In genomic region chr11:119427986-119428385, GRCm38 (mm10) we compare ENCODE assay signal across 9 mouse cellular contexts. TPM values are rescaled to one million over a fixed set of nuclear protein-coding genes. Genes with fewer than 3 reads are reported as not detected.
DNase-seq lines count a peak whose midpoint lies in the region; ATAC-seq lines count a peak whose summit lies in the region.
"Had no signal": no experiment of that assay in that cellular context is flagged by ENCODE, and none has a peak within 500 bp of the region (broad histone marks: within the 10 kb centered on the region; RNA-seq: fewer than 3 reads in every experiment).

No protein-coding gene starts in this region.

- peaks cover 11% of the 10 kb centered on the region for H3K4me1 ChIP-seq in heart, embryonic 11.5 days (ENCODE audit: control insufficient read depth, insufficient read depth, low read length)
- H3K4me1 ChIP-seq in midbrain, embryonic 10.5 days, result peaks cover 14% of the 10 kb centered on the region

- H3K9ac ChIP-seq in heart, embryonic 11.5 days (ENCODE audit: low read depth, low read length), result no peak overlapping the region

- peaks cover 8% of the 10 kb centered on the region for H3K36me3 ChIP-seq in heart, embryonic 11.5 days (ENCODE audit: control insufficient read depth, insufficient read depth, low read length)
- H3K36me3 ChIP-seq in midbrain, embryonic 10.5 days, result no peaks in the 10 kb centered on the region

- H3K4me2 ChIP-seq in heart, embryonic 11.5 days, result peak overlapping the region; percentile 67

- intact Hi-C loops in left cerebral cortex, postnatal 14 days (cut with DNase I), result no loop called here

- H3K27me3 ChIP-seq in heart, embryonic 11.5 days (ENCODE audit: control insufficient read depth, insufficient read depth, low read length), result no peaks in the 10 kb centered on the region
- H3K27me3 ChIP-seq in midbrain, embryonic 10.5 days (ENCODE audit: low read depth, poor library complexity, severe bottlenecking), result no peaks in the 10 kb centered on the region

- 77% methylated on average over 5 of the region's 5 CpGs for WGBS in heart, embryonic 11.5 days (ENCODE audit: insufficient replicate concordance)
- whole genome bisulfite sequencing in midbrain, embryonic 10.5 days, result 90% methylated on average over 5 of the region's 5 CpGs

- no peak overlapping the region; the same call in 1 of the 2 replicates for H3K4me3 ChIP-seq in heart, embryonic 11.5 days (ENCODE audit: low read depth, low read length)
- H3K4me3 ChIP-seq in midbrain, embryonic 10.5 days, result peak overlapping the region; percentile 50; the same call in 1 of the 2 replicates

- H3K9me3 ChIP-seq in heart, embryonic 11.5 days (replicated peaks; ENCODE audit: control insufficient read depth, low read length), result no peaks in the 10 kb centered on the region
- H3K9me3 ChIP-seq in midbrain, embryonic 10.5 days (replicated peaks), result no peaks in the 10 kb centered on the region

- no peak overlapping the region for H3K27ac ChIP-seq in heart, embryonic 11.5 days (ENCODE audit: low read depth, low read length)
- H3K27ac ChIP-seq in midbrain, embryonic 10.5 days (replicated peaks), result no peak overlapping the region
- H3K27ac ChIP-seq: kidney, postnatal 0 days had no signal

- ATAC-seq in heart, embryonic 11.5 days (replicated peaks; ENCODE audit: insufficient number of reproducible peaks, low FRiP score, low TSS enrichment), result no peak

- DNase-seq in heart, adult 9 months (ENCODE audit: low spot score in 2 of 2), result no peak
- peak; percentile 40 to 50 for DNase-seq in thymus, postnatal 36 days
- DNase-seq in thymus, postnatal 25 days, result no peak
- DNase-seq in midbrain, embryonic 10.5 days (ENCODE audit: low spot score), result no peak
- DNase-seq in ovary, postnatal 14 days (ENCODE audit: low spot score), result no peak
- no peak for DNase-seq in embryo, embryonic 10 days (ENCODE audit: low spot score)
- no peak for DNase-seq in left cerebral cortex, postnatal 14 days (ENCODE audit: low spot score in 2 of 2)

RNA-seq across cellular contexts. Expression of gene Rnf213, which starts 35.1 kb away (rescaled TPM):
- polyA plus RNA-seq in heart, embryonic 11.5 days (2014; fragmentation: Nextera tagmentation; extraction: Ambion mirVana), result 10.4 and 11.0 TPM in 2 replicates
- polyA plus RNA-seq in midbrain, embryonic 10.5 days (2016; fragmentation: Nextera tagmentation; extraction: Ambion mirVana), result 0.97 and 1.0 TPM in 2 replicates
- 1 to 10 TPM; 2.8 TPM for total RNA-seq in left cerebral cortex, postnatal 14 days (2021)

Comparison
In these comparisons a context has a peak if more than half of its experiments do, and no peak if none do; other contexts are left out.
1. DNase-seq: peak in thymus, postnatal 36 days (2 of 2); none in heart, adult 9 months (0 of 2), thymus, postnatal 25 days (single experiment), midbrain, embryonic 10.5 days (single experiment), ovary, postnatal 14 days (single experiment), embryo, embryonic 10 days (single experiment) and left cerebral cortex, postnatal 14 days (0 of 2).